Mouse (Mus musculus) liver, adult 2 months (tissue): ENCODE data around the gene Mt1.
A peak's percentile ranks its signal among the peaks of the same experiment; 100 is the strongest.

Experiments used
- CTCF ChIP-seq: fragments of 200-500 bp; IDR thresholded peaks from 2 replicates; pipeline ENCODE4 v1.5.1; 2011; ENCODE audit warnings: low read depth, low read length, control low read depth
- POLR2A ChIP-seq: fragments of 200-500 bp; IDR thresholded peaks from 2 replicates; pipeline ENCODE4 v1.6.1; 2011; ENCODE audit warnings: low read length, control low read depth; ENCODE audit not compliant: insufficient read depth; ENCODE audit errors: extremely low read depth

DNA sequence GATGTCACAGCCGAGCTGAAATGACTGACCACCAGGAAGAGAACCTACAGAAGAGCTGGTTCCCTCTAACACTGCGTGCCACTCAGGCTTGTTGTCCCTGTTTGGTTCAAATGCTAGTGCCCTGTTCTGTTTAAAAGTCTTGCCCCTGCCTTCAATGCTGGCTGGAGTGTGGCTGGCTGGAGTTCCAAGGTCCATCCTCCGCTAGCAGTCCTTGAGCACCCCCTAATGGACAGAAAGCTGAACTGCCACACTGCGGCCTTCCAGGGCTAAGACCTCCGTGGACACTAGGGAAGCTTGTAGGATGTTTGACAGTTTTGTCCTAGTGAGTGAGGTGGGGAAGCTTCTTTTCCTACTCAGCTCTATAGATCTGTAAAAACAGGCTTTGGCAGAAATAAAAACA is 26.9 kb downstream of the Mt1 start:
- peak; percentile 99 for TF ChIP-seq CTCF
- no peak for TF ChIP-seq POLR2A
